Mouse (Mus musculus): ENCODE results near the gene Camsap2.

GRCm38 (mm10) chr1:136331836-136332235 is 14.1 kb downstream of the Camsap2 start:
- no peak for TF ChIP-seq CTCF (IDR thresholded peaks at IDR 0.05; ENCODE audit: borderline replicate concordance, control insufficient read depth, extremely low read depth, insufficient read depth, low read length, poor library complexity)
- no peak for TF ChIP-seq POLR2A (IDR thresholded peaks at IDR 0.05; ENCODE audit: control insufficient read depth, extremely low read depth, insufficient read depth, low read length, poor library complexity)
